Mouse (Mus musculus) layer of hippocampus, adult 2 months (tissue): Measurements from ENCODE around the gene Chrna4. TPM values are rescaled to one million over a fixed set of nuclear protein-coding genes. Genes with fewer than 3 reads are reported as not detected.

Source experiments
- DNase-seq, 2 experiments: peaks; one replicate each; pipeline ENCODE4 v3.0.0; 2022; ENCODE audit warnings: low spot score in 2 of 2
- H3K27ac ChIP-seq: fragments of 200-600 bp; 2 replicates; pipeline ENCODE4 v1.8.1; 2022
- H3K4me3 ChIP-seq: fragments of 200-600 bp; 2 replicates; pipeline ENCODE4 v1.8.1; 2022; ENCODE audit warnings: mild to moderate bottlenecking
- CTCF ChIP-seq: fragments of 200-600 bp; conservative IDR thresholded peaks from 2 replicates; pipeline ENCODE4 v1.8.1; 2022; ENCODE audit warnings: antibody characterized with exemption, mild to moderate bottlenecking, moderate library complexity
- total RNA-seq, 2 experiments: library from RNA; stranded (reverse); gene quantifications; 2 replicates each; pipeline ENCODE4 v1.2.3; 2021

The Chrna4 gene
- total RNA-seq, 2 experiments from 2014 or later = 14.1 to 15.7 TPM

- TF ChIP-seq CTCF = no peak
- no peak for DNase-seq
- H3K4me3 ChIP-seq = no peak overlapping the region
- no peak overlapping the region for H3K27ac ChIP-seq
Observed at GRCm38 (mm10) chr2:181058193-181058592, 14.8 kb upstream of the Chrna4 start.

GRCm38 (mm10) chr2:181057341-181057740 is 14.0 kb upstream of the Chrna4 start:
- Histone ChIP-seq H3K4me3 (no peak overlapping the region), H3K27ac (no peak overlapping the region)
- no peak for TF ChIP-seq CTCF
- DNase-seq = no peak

- Histone ChIP-seq H3K27ac (no peak overlapping the region), H3K4me3 (no peak overlapping the region)
- TF ChIP-seq CTCF = no peak
Observed at GRCm38 (mm10) chr2:181052171-181052570, 8.8 kb upstream of the Chrna4 start.

GRCm38 (mm10) chr2:181048986-181049385 is 5.6 kb upstream of the Chrna4 start:
- Histone ChIP-seq H3K4me3 (no peak overlapping the region), H3K27ac (no peak overlapping the region)
- no peak for DNase-seq
- no peak for TF ChIP-seq CTCF

More at GRCm38 (mm10) chr2:181052171-181052570, 8.8 kb upstream of the Chrna4 start:
- no peak for DNase-seq

- Histone ChIP-seq H3K4me3 (no peak overlapping the region), H3K27ac (no peak overlapping the region)
- no peak for TF ChIP-seq CTCF
- no peak for DNase-seq
Observed at GRCm38 (mm10) chr2:181048252-181048945, 5.1 kb upstream of the Chrna4 start.

- no peak overlapping the region for H3K27ac ChIP-seq
- no peak for DNase-seq
- H3K4me3 ChIP-seq = no peak overlapping the region
- no peak for TF ChIP-seq CTCF
Observed at GRCm38 (mm10) chr2:181044001-181044400, 655 bp upstream of the Chrna4 start.

- Histone ChIP-seq H3K4me3 (no peak overlapping the region), H3K27ac (no peak overlapping the region)
- DNase-seq = no peak
- no peak for TF ChIP-seq CTCF
Observed at GRCm38 (mm10) chr2:181042376-181042775, 970 bp downstream of the Chrna4 start.

- DNase-seq = no peak
Observed at GRCm38 (mm10) chr2:181041941-181042340, 1.4 kb downstream of the Chrna4 start.

GRCm38 (mm10) chr2:181039356-181039680 is 4.0 kb downstream of the Chrna4 start:
- 0 out of 2 replicates have a peak, but pooled peaks have one; percentile 4 for TF ChIP-seq CTCF
- H3K27ac ChIP-seq = peak overlapping the region; percentile 65; the same call in 1 of the 2 replicates

More at GRCm38 (mm10) chr2:181041941-181042340, 1.4 kb downstream of the Chrna4 start:
- no peak for TF ChIP-seq CTCF
- Histone ChIP-seq H3K27ac (no peak overlapping the region), H3K4me3 (no peak overlapping the region)

GRCm38 (mm10) chr2:181038644-181039355 is 4.5 kb downstream of the Chrna4 start:
- Histone ChIP-seq H3K4me3 (peak overlapping the region; percentile 65), H3K27ac (peak overlapping the region; percentile 65)
- TF ChIP-seq CTCF = no peak
- DNase-seq = no peak

More at GRCm38 (mm10) chr2:181039356-181039680, 4.0 kb downstream of the Chrna4 start:
- peak overlapping the region; percentile 65 for H3K4me3 ChIP-seq
- no peak for DNase-seq

GRCm38 (mm10) chr2:181036561-181036960 is 6.8 kb downstream of the Chrna4 start:
- no peak overlapping the region for H3K4me3 ChIP-seq
- H3K27ac ChIP-seq = no peak overlapping the region
- no peak for DNase-seq
- TF ChIP-seq CTCF = no peak

- no peak for TF ChIP-seq CTCF
- no peak for DNase-seq
- no peak overlapping the region for H3K27ac ChIP-seq
Observed at GRCm38 (mm10) chr2:181035186-181035585, 8.2 kb downstream of the Chrna4 start.

GRCm38 (mm10) chr2:181033310-181033709 is 10.0 kb downstream of the Chrna4 start:
- Histone ChIP-seq H3K4me3 (no peak overlapping the region), H3K27ac (no peak overlapping the region)
- DNase-seq = no peak
- TF ChIP-seq CTCF = no peak

More at GRCm38 (mm10) chr2:181035186-181035585, 8.2 kb downstream of the Chrna4 start:
- no peak overlapping the region for H3K4me3 ChIP-seq
